Mouse (Mus musculus) testis, adult 2 months (tissue): ENCODE measurements at regions not wholly inside any gene's neighbourhood (a gene's known extent, or its start where the extent isn't known, plus 50 kb on each side); places are given as distances from the start of the nearest gene placed in this dataset.

Experiments used
- CTCF ChIP-seq: fragments of 200-500 bp; IDR thresholded peaks from 2 replicates; pipeline ENCODE4 v1.5.1; 2012; ENCODE audit warnings: low read depth, mild to moderate bottlenecking, inconsistent platforms, low read length, moderate library complexity; ENCODE audit not compliant: control insufficient read depth, insufficient read depth, insufficient replicate concordance
- POLR2A ChIP-seq: fragments of 200-500 bp; IDR thresholded peaks from 2 replicates; pipeline ENCODE4 v1.6.1; 2012; ENCODE audit warnings: low read depth, mild to moderate bottlenecking, inconsistent platforms, low read length, moderate library complexity; ENCODE audit not compliant: control insufficient read depth

DNA sequence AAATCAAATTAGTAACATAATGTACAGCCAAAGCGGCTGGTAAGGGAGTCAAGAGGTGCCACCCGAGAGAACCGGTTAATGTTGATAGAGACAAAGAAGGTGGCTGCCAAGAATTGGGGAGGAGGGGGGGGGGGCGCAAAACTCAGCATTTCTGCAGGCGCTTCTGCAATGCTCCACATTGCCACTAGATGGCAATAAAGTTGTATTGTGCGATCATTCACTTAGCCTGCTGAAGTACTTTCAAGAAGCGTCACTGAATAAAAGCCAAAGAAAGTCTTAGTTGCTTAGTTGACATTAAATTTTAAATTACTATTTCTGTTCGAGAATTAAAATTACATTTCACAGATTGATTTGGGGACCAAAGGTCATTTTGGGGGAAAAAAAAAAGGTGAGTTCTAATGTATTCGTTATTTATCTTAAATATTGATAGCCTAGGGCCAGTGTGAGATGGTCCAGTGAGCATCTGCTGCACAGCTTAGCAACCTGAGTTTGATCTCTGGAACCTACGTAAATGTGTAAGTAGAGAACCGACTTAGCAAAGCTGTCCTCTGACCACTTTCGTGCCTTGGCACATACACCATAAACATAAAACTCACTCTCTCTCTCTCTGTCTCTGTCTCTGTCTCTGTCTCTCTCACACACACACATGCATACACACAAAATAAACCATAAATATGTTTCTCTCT, 186.6 kb upstream of the Jmjd1c start:
- no peak for TF ChIP-seq POLR2A
- TF ChIP-seq CTCF: peak; percentile 64
